Mouse (Mus musculus) lung, embryonic 14.5 days (tissue): Measurements from ENCODE around the gene Pgc. TPM values are rescaled to one million over a fixed set of nuclear protein-coding genes. Genes with fewer than 3 reads are reported as not detected.

Experiments
- ATAC-seq: fragments of 200-750 bp; cut with Nextera tagmentation; 2 replicates; pipeline ENCODE4 v1.8.0; 2017; ENCODE audit warnings: mild to moderate bottlenecking, moderate TSS enrichment, moderate library complexity; ENCODE audit not compliant: insufficient read depth
- DNase-seq: peaks from one replicate; pipeline ENCODE4 v3.0.0-alpha.2; 2015
- H3K27ac ChIP-seq: fragments of 300-500 bp; sonication (generic); 2 replicates; pipeline ENCODE4 v1.5.1; 2014; ENCODE audit warnings: low read depth, mild to moderate bottlenecking, moderate library complexity
- H3K27me3 ChIP-seq: fragments of 300-500 bp; sonication (generic); 2 replicates; pipeline ENCODE4 v1.6.1; 2014; ENCODE audit warnings: low read length, control low read depth; ENCODE audit not compliant: insufficient read depth
- H3K36me3 ChIP-seq: fragments of 300-500 bp; sonication (generic); 2 replicates; pipeline ENCODE4 v1.6.1; 2014; ENCODE audit warnings: control low read depth; ENCODE audit not compliant: insufficient read depth
- H3K4me1 ChIP-seq: fragments of 300-500 bp; sonication (generic); 2 replicates; pipeline ENCODE4 v1.6.1; 2014; ENCODE audit warnings: antibody characterized with exemption, control low read depth; ENCODE audit not compliant: insufficient read depth
- H3K4me2 ChIP-seq: fragments of 300-500 bp; sonication (generic); 2 replicates; pipeline ENCODE4 v1.6.1; 2014; ENCODE audit warnings: mild to moderate bottlenecking
- H3K4me3 ChIP-seq: fragments of 300-500 bp; sonication (generic); 2 replicates; pipeline ENCODE4 v1.5.1; 2014; ENCODE audit warnings: low read depth, low read length
- H3K9ac ChIP-seq: fragments of 300-500 bp; sonication (generic); 2 replicates; pipeline ENCODE4 v1.6.1; 2014
- H3K9me3 ChIP-seq: fragments of 300-500 bp; sonication (generic); 2 replicates; pipeline ENCODE4 v1.6.1; 2016; ENCODE audit warnings: low read depth, low read length, control low read depth
- CTCF ChIP-seq: IDR thresholded peaks from 2 replicates; pipeline ENCODE4 v1.5.1; 2016; ENCODE audit warnings: antibody characterized with exemption, low read depth
- WGBS: fragments of 180-500 bp; shearing (Covaris S2); extraction: QIAGEN DNeasy Blood & Tissue Kit; methylation state at CpG from one replicate; pipeline ENCODE4 v1.1.7; 2014; 5-methylcytosine and 5-hydroxymethylcytosine counted together
- polyA plus RNA-seq: library from polyadenylated mRNA; unstranded; fragments of >200 nt; fragmentation: Nextera tagmentation; extraction: Ambion mirVana; gene quantifications from 2 replicates; pipeline ENCODE4 v1.2.1, GENCODE M21; 2014

The Pgc gene
- polyA plus RNA-seq, 1 experiment from 2014 or later = 7.6 TPM

DNA sequence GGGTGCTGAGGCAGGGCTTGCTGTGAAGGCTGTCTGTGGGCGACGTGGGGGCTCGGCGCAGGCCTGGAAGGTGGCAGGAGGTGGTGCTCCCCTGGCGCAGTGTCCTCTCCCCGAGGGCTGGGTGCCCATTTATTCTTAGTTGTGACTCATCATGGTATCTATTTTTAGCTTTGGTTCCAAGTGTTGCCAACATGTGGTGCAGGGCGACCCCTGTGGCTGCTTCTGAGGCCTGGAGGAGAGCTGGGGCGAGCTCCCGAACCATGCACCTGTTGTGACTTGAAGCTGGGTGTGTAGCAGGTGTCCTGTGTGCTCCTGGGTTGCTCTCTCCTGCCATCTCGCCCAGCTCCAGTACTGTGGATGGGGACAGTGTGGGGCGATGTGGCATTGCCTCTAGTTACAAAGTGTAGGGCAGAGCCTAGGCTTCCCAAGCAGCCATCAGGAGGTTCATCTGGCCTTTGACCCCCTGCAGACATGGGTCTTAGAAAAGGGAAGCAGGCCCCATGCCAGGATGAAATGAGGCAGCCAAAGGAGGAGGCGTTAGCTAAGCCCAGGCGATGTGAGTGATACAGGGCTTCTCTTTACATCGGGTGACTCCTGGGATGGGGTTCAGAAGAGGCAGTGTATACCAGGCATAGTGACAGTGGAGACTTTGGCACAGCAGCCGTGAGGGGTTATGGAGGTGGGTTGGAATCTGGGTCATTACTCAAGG, 33.2 kb downstream of the Pgc start:
- H3K4me1 ChIP-seq = peaks cover 13% of the 10 kb centered on the region
- WGBS = 72% methylated on average over 15 of the region's 15 CpGs
- no peak overlapping the region for H3K4me3 ChIP-seq
- DNase-seq (no peak), ATAC-seq (no peak)
- H3K27ac ChIP-seq = no peak overlapping the region
- no peaks in the 10 kb centered on the region for H3K36me3 ChIP-seq
- 0 out of 2 replicates have a peak, but pooled peaks have one; percentile 3 for TF ChIP-seq CTCF
- H3K4me2 ChIP-seq = no peak overlapping the region
- H3K27me3 ChIP-seq = no peaks in the 10 kb centered on the region
- no peak overlapping the region for H3K9ac ChIP-seq
- H3K9me3 ChIP-seq = no peaks in the 10 kb centered on the region

DNA sequence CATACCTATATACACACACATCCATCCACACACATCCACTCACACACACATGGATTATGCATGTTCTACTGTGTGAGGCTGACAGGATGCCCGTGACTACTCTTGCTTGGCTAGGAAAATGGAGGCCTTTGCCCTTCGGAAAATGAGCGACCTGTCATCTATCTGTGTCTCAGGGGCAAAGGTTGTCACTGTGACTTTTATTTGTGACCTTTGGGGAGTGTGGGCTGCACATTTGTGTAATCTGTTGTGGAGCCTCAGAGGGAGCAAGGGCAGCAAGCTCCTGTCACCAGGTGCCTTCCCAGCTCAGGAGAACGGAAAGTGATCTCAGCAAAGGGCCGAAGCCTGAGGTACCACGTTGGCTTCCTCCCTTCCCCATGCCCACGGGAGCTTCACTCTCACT, 35.4 kb downstream of the Pgc start:
- no peak overlapping the region for H3K4me3 ChIP-seq
- no peak; the same call in 1 of the 2 replicates for TF ChIP-seq CTCF
- ATAC-seq (no peak), DNase-seq (no peak)
- H3K9me3 ChIP-seq = no peaks in the 10 kb centered on the region
- no peak overlapping the region for H3K9ac ChIP-seq
- H3K27ac ChIP-seq = no peak overlapping the region
- no peaks in the 10 kb centered on the region for H3K36me3 ChIP-seq
- no peak overlapping the region for H3K4me2 ChIP-seq
- H3K27me3 ChIP-seq = no peaks in the 10 kb centered on the region
- WGBS = 79% methylated on average over 7 of the region's 7 CpGs
- H3K4me1 ChIP-seq = peaks cover 13% of the 10 kb centered on the region

- no peak for TF ChIP-seq CTCF
- Histone ChIP-seq H3K27me3 (no peaks in the 10 kb centered on the region), H3K36me3 (no peaks in the 10 kb centered on the region), H3K9me3 (no peaks in the 10 kb centered on the region), H3K9ac (no peak overlapping the region), H3K4me2 (no peak overlapping the region), H3K4me1 (peaks cover 13% of the 10 kb centered on the region), H3K4me3 (no peak overlapping the region), H3K27ac (peak overlapping the region; percentile 80)
- 61% methylated on average over 13 of the region's 13 CpGs for WGBS
- DNase-seq (peak; percentile 88), ATAC-seq (peak; percentile 92)
These were observed 36.1 kb downstream of the Pgc start for GRCm38 (mm10) chr17:47762518-47763340.

DNA sequence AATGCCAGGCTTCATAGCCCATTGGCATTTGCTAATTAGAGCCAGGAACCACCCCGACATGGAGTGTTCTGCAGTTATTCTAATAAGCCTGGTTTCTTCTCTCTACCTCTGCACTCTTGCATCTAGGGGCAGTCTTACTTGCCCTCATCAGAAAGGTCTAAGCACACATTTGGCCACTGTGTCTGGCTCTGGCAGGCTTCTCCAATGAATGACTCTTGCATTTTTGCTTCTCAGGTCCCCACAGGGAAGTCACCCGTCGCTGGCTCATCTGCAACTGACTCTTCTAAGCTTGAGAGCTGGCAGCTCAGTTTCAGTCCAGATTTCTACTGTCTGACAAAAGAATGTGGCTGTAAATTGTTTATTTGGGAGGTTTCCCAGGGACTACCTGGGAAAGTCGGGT, 39.3 kb downstream of the Pgc start:
- 68% methylated on average over 4 of the region's 4 CpGs for WGBS
- no peak for TF ChIP-seq CTCF

GRCm38 (mm10) chr17:47766407-47767043, 39.9 kb downstream of the Pgc start:
- Histone ChIP-seq H3K4me2 (no peak overlapping the region), H3K4me3 (no peak overlapping the region), H3K9ac (no peak overlapping the region), H3K4me1 (peaks cover 13% of the 10 kb centered on the region), H3K9me3 (no peaks in the 10 kb centered on the region), H3K27ac (no peak overlapping the region), H3K27me3 (no peaks in the 10 kb centered on the region), H3K36me3 (no peaks in the 10 kb centered on the region)
- 81% methylated on average over 6 of the region's 6 CpGs for WGBS
- TF ChIP-seq CTCF = no peak
- no peak for ATAC-seq
- DNase-seq = no peak

More for the DNA sequence above, 39.3 kb downstream of the Pgc start:
- Histone ChIP-seq H3K4me2 (no peak overlapping the region), H3K4me3 (no peak overlapping the region), H3K9me3 (no peaks in the 10 kb centered on the region), H3K27me3 (no peaks in the 10 kb centered on the region), H3K27ac (no peak overlapping the region), H3K36me3 (no peaks in the 10 kb centered on the region), H3K4me1 (peaks cover 13% of the 10 kb centered on the region), H3K9ac (no peak overlapping the region)
- DNase-seq (no peak), ATAC-seq (no peak)

- no peak overlapping the region for H3K4me2 ChIP-seq
- no peak overlapping the region for H3K9ac ChIP-seq
- H3K4me3 ChIP-seq = no peak overlapping the region
- H3K27me3 ChIP-seq = no peaks in the 10 kb centered on the region
- ATAC-seq (no peak), DNase-seq (no peak)
- no peaks in the 10 kb centered on the region for H3K36me3 ChIP-seq
- no peak for TF ChIP-seq CTCF
- 71% methylated on average over 2 of the region's 2 CpGs for WGBS
- H3K4me1 ChIP-seq = peaks cover 13% of the 10 kb centered on the region
- H3K27ac ChIP-seq = no peak overlapping the region
- 0 out of 2 replicates have a peak, but pooled peaks cover 1% of the 10 kb centered on the region for H3K9me3 ChIP-seq
These were observed 40.4 kb downstream of the Pgc start for GRCm38 (mm10) chr17:47767081-47767455.
